Mouse (Mus musculus): ENCODE measurements around the gene Tmem150c. TPM values are rescaled to one million over a fixed set of nuclear protein-coding genes. Genes with fewer than 3 reads are reported as not detected.

Gene Tmem150c
- polyA plus RNA-seq, 1 experiment from 2014 or later = 31.9 TPM

DNA sequence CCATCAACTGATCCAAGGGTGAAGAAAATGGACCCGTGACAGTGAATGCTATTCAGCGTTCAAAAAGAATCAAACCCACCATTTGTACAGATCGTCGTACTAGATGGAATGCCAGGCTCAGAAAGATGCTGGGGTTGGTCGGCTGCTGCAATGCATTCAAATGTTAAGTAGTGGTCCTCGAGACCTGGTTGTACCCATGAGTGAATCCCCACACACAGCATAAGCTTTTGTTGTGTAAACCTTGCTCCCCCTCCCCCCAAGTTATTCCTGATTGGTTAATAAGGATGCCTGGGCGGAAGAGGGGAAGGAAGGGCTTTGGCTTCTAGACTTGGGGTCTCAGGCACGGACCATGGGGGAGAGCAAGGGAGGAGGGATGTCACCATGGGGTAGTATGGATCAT is 40.3 kb downstream of the Tmem150c start:
- H3K36me3 ChIP-seq (ENCODE audit: control insufficient read depth, insufficient read depth) = no peaks in the 10 kb centered on the region
- H3K4me3 ChIP-seq (replicated peaks; ENCODE audit: low read length) = no peak overlapping the region
- WGBS = 44% methylated on average over 8 of the region's 8 CpGs

DNA sequence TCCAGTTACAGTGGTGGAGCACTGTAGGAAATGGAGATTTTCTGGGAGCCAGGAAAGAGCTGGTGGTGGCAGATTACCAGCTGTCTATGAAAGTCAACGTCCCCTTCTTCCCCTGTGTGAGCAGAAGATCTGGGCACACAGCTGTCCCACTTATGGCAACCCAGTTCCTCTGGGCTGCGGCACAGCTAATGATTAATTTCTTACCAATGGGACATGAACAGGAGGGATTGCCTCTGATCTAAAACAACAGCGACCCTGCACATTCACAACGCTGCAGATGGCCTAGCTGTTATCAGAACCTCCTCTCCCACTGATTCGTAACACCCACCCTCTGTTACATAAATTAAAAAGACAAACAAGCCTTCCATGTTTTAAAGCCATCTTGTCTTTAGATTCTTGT is 46.2 kb downstream of the Tmem150c start:
- Histone ChIP-seq H3K27ac (ENCODE audit: low read length) (peak overlapping the region; percentile 79), H3K9ac (replicated peaks; ENCODE audit: low read depth, low read length) (no peak overlapping the region), H3K27me3 (replicated peaks; ENCODE audit: control insufficient read depth, insufficient read depth, low read length) (no peaks in the 10 kb centered on the region), H3K36me3 (ENCODE audit: control insufficient read depth, insufficient read depth) (no peaks in the 10 kb centered on the region), H3K4me1 (replicated peaks; ENCODE audit: control insufficient read depth, insufficient read depth, low read length) (peaks cover 29% of the 10 kb centered on the region), H3K9me3 (ENCODE audit: control insufficient read depth, low read length) (no peaks in the 10 kb centered on the region), H3K4me2 (ENCODE audit: low read length) (no peak overlapping the region), H3K4me3 (replicated peaks; ENCODE audit: low read length) (no peak overlapping the region)
- WGBS = 29% methylated on average over 5 of the region's 5 CpGs
- no peak for ATAC-seq

More for the DNA sequence above, 40.3 kb downstream of the Tmem150c start:
- no peaks in the 10 kb centered on the region for H3K9me3 ChIP-seq (ENCODE audit: control insufficient read depth, low read length)
- no peak overlapping the region; the same call in 1 of the 2 replicates for H3K27ac ChIP-seq (ENCODE audit: low read length)
- H3K4me1 ChIP-seq (replicated peaks; ENCODE audit: control insufficient read depth, insufficient read depth, low read length) = peaks cover 14% of the 10 kb centered on the region
- no peak overlapping the region for H3K9ac ChIP-seq (replicated peaks; ENCODE audit: low read depth, low read length)
- no peak for ATAC-seq
- H3K27me3 ChIP-seq (replicated peaks; ENCODE audit: control insufficient read depth, insufficient read depth, low read length) = no peaks in the 10 kb centered on the region
- H3K4me2 ChIP-seq (ENCODE audit: low read length) = no peak overlapping the region

DNA sequence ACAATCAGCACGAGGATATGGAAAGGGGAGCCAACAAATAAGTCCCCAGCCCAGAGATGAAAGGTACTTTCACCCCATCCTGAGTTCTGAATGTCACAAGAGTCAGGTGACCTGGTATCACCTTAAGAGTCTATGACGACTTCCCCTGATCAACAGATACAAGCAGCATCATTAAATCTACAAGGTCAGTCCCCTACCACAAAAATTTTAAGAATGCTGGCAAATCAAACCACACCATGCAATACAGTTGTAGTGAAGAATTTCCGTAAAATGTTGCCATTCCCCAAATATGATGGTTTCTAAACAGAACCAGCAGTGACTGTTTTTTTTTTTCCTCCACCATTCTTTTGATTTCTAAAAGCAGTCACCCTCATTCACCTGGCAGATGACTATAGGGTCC is 49.0 kb downstream of the Tmem150c start:
- Histone ChIP-seq H3K36me3 (ENCODE audit: control insufficient read depth, insufficient read depth) (no peaks in the 10 kb centered on the region), H3K9me3 (ENCODE audit: control insufficient read depth, low read length) (no peaks in the 10 kb centered on the region), H3K27me3 (replicated peaks; ENCODE audit: control insufficient read depth, insufficient read depth, low read length) (no peaks in the 10 kb centered on the region), H3K4me2 (ENCODE audit: low read length) (no peak overlapping the region), H3K4me3 (replicated peaks; ENCODE audit: low read length) (no peak overlapping the region), H3K4me1 (replicated peaks; ENCODE audit: control insufficient read depth, insufficient read depth, low read length) (peaks cover 29% of the 10 kb centered on the region), H3K9ac (replicated peaks; ENCODE audit: low read depth, low read length) (no peak overlapping the region), H3K27ac (ENCODE audit: low read length) (peak overlapping the region; percentile 96; the same call in 1 of the 2 replicates)
- WGBS = 80% methylated on average over 3 of the region's 3 CpGs
- ATAC-seq = no peak

DNA sequence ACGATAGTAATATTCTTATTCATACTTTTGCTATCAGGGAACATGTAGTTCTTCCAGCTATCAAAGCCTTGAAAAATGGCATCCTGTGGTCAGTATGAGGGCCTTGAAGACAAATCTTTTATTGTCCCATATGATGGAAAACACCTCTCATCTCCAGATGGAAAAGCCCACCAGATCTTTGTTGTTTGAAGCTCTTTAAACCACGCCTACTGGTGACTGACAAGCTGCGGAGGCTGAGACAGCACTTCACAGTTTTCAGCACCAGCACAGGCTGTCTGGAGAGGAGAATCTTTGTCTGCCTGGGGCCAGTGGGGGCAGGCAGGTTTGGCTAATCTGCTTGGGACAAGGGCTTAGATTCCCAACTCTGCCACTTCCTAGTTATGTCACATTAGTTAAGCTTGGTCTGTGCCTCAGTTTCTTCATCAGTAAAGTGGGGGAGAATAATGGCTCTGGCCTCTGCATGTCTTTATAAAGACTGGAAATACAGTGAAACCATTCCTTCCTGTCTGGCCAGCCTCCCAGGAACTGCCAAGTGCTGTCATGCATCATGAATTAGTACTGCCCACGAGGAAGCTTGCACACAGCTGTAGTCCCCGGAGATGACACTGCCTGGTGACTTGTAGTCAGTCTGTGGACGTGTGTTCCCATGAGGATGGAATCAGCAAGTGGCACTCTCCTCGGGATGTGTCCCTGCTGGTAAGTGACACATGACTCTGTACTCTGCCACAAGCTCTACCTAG is 49.9 kb downstream of the Tmem150c start:
- WGBS = 45% methylated on average over 7 of the region's 7 CpGs
- peak; percentile 44 for ATAC-seq

DNA sequence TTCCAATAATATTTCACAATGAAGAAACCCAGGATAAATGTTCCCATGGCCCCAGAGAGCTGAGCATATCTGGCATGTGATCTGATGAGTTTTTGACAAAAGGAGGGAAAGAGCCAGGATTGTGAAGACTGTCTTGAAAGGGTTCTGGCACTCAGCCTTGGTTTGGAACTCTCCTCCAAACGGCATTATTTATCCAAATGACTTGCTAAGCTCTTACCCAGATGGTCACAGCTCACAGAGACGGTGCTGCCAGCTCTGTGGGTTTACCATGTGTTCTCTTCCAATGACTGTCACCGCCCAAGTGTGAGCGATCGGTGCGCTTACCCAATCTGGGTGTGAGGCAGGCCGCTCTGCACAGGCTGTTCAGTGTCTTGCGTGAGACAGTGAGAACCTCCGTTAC is 50.7 kb downstream of the Tmem150c start:
- H3K27ac ChIP-seq (ENCODE audit: low read length) = peak overlapping the region; percentile 96
- ATAC-seq = peak; percentile 97
- peaks cover 24% of the 10 kb centered on the region for H3K4me1 ChIP-seq (replicated peaks; ENCODE audit: control insufficient read depth, insufficient read depth, low read length)
- no peaks in the 10 kb centered on the region for H3K9me3 ChIP-seq (ENCODE audit: control insufficient read depth, low read length)
- H3K4me3 ChIP-seq (replicated peaks; ENCODE audit: low read length) = no peak overlapping the region
- no peaks in the 10 kb centered on the region for H3K36me3 ChIP-seq (ENCODE audit: control insufficient read depth, insufficient read depth)
- no peaks in the 10 kb centered on the region for H3K27me3 ChIP-seq (replicated peaks; ENCODE audit: control insufficient read depth, insufficient read depth, low read length)
- WGBS = 44% methylated on average over 9 of the region's 9 CpGs
- H3K9ac ChIP-seq (replicated peaks; ENCODE audit: low read depth, low read length) = no peak overlapping the region
- no peak overlapping the region for H3K4me2 ChIP-seq (ENCODE audit: low read length)

More for the DNA sequence above, 49.9 kb downstream of the Tmem150c start:
- no peak overlapping the region for H3K4me3 ChIP-seq (replicated peaks; ENCODE audit: low read length)
- H3K9ac ChIP-seq (replicated peaks; ENCODE audit: low read depth, low read length) = no peak overlapping the region
- H3K27ac ChIP-seq (ENCODE audit: low read length) = peak overlapping the region; percentile 96
- H3K27me3 ChIP-seq (replicated peaks; ENCODE audit: control insufficient read depth, insufficient read depth, low read length) = no peaks in the 10 kb centered on the region
- peaks cover 29% of the 10 kb centered on the region for H3K4me1 ChIP-seq (replicated peaks; ENCODE audit: control insufficient read depth, insufficient read depth, low read length)
- no peaks in the 10 kb centered on the region for H3K36me3 ChIP-seq (ENCODE audit: control insufficient read depth, insufficient read depth)
- H3K9me3 ChIP-seq (ENCODE audit: control insufficient read depth, low read length) = no peaks in the 10 kb centered on the region
- H3K4me2 ChIP-seq (ENCODE audit: low read length) = no peak overlapping the region

DNA sequence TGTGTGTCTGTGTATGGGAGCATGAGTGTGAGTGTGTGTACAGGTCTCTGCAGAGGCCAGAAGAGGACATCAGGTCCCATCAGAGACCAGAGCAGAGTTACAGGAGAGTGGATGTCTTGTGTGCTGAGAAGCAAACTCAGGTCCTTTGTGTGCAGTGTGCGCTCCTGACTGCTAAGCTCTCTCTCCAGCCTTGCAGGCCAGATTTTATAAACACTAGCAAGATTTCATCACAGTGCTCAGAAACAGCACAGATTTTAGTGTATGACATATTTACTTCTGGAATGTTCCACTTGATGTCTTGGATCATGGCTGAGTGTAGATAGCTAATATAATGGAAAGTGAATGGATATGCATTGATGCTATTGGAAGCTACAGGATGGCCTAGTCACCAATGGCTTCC is 57.2 kb downstream of the Tmem150c start:
- H3K9ac ChIP-seq (replicated peaks; ENCODE audit: low read depth, low read length) = no peak overlapping the region
- ATAC-seq = no peak
- H3K4me1 ChIP-seq (replicated peaks; ENCODE audit: control insufficient read depth, insufficient read depth, low read length) = no peaks in the 10 kb centered on the region
- H3K36me3 ChIP-seq (ENCODE audit: control insufficient read depth, insufficient read depth) = no peaks in the 10 kb centered on the region
- H3K4me3 ChIP-seq (replicated peaks; ENCODE audit: low read length) = no peak overlapping the region
- H3K4me2 ChIP-seq (ENCODE audit: low read length) = no peak overlapping the region
- H3K9me3 ChIP-seq (ENCODE audit: control insufficient read depth, low read length) = no peaks in the 10 kb centered on the region
- H3K27ac ChIP-seq (ENCODE audit: low read length) = no peak overlapping the region
- no peaks in the 10 kb centered on the region for H3K27me3 ChIP-seq (replicated peaks; ENCODE audit: control insufficient read depth, insufficient read depth, low read length)
- 88% methylated on average over 1 of the region's 1 CpGs for WGBS

DNA sequence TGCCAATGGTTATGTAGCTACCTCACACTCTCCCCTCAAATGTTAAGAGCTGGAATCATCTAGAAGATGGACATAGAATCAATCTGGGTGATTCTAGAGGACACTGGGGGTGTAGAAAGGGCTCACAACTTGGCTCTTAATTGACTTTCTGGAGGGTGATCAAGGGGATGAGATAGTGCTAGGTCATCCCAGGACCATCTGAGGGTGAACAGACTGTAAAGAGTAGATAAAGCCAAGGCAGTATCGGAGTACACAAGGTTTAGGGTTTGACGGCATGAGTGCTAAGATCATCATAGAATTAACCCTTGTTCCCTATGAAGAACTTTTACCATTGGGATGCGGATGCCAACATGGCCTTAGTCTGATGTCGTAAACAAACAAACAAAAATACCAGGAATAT is 61.6 kb downstream of the Tmem150c start:
- Histone ChIP-seq H3K4me2 (ENCODE audit: low read length) (no peak overlapping the region), H3K4me3 (replicated peaks; ENCODE audit: low read length) (no peak overlapping the region)
- over 99% methylated on average over 4 of the region's 4 CpGs for WGBS

DNA sequence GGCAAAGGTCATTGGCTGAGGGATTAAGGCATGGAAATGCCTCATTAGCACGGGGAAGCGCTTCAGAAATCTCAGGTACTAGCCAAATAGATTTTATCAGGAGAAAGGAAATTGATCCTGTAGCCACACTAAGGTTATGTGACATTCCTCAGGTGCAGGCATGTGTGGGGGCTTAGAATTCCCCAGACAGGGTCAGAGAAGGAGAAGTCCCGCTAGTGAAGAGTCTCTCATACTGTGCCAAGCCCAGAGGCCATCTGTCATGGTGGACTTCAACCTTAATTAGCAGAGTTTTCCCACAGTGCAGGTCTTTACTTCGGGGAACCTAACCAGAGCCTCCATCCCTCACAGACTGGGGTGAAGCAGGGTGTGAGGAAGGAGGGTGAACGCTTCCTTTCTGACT is 62.7 kb downstream of the Tmem150c start:
- WGBS = 74% methylated on average over 5 of the region's 5 CpGs
- H3K4me2 ChIP-seq (ENCODE audit: low read length) = no peak overlapping the region
- H3K9me3 ChIP-seq (ENCODE audit: control insufficient read depth, low read length) = no peaks in the 10 kb centered on the region
- no peaks in the 10 kb centered on the region for H3K36me3 ChIP-seq (ENCODE audit: control insufficient read depth, insufficient read depth)
- peaks cover under 1% of the 10 kb centered on the region; the same call in 1 of the 2 replicates for H3K4me1 ChIP-seq (replicated peaks; ENCODE audit: control insufficient read depth, insufficient read depth, low read length)
- no peak overlapping the region for H3K9ac ChIP-seq (replicated peaks; ENCODE audit: low read depth, low read length)
- H3K4me3 ChIP-seq (replicated peaks; ENCODE audit: low read length) = no peak overlapping the region
- H3K27ac ChIP-seq (ENCODE audit: low read length) = no peak overlapping the region
- no peaks in the 10 kb centered on the region for H3K27me3 ChIP-seq (replicated peaks; ENCODE audit: control insufficient read depth, insufficient read depth, low read length)
- no peak for ATAC-seq

More for the DNA sequence above, 61.6 kb downstream of the Tmem150c start:
- no peaks in the 10 kb centered on the region for H3K9me3 ChIP-seq (ENCODE audit: control insufficient read depth, low read length)
- no peak for ATAC-seq
- H3K27me3 ChIP-seq (replicated peaks; ENCODE audit: control insufficient read depth, insufficient read depth, low read length) = no peaks in the 10 kb centered on the region
- no peak overlapping the region for H3K27ac ChIP-seq (ENCODE audit: low read length)
- no peak overlapping the region for H3K9ac ChIP-seq (replicated peaks; ENCODE audit: low read depth, low read length)
- no peaks in the 10 kb centered on the region for H3K36me3 ChIP-seq (ENCODE audit: control insufficient read depth, insufficient read depth)
- H3K4me1 ChIP-seq (replicated peaks; ENCODE audit: control insufficient read depth, insufficient read depth, low read length) = no peaks in the 10 kb centered on the region

DNA sequence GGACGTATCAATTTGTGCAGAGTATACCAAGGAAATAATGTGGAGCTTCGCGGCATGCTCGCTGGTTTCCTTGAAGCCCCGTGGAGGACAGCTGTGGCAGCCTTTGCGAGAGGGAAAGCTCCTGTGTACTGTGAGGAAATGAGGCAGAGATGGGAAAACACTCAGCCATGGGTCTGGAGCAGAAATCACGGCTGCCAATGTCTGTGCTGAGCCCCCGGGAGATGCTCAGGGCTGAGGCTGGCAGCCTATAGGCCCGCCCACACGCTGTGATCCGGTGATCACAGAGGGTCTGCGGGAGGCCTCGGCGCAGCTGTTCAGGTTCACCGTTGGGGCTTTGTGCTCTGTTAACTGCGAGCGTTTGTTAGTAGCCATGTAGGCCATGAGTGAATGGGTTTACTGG is 68.0 kb downstream of the Tmem150c start:
- Histone ChIP-seq H3K4me1 (replicated peaks; ENCODE audit: control insufficient read depth, insufficient read depth, low read length) (peaks cover 16% of the 10 kb centered on the region), H3K9ac (replicated peaks; ENCODE audit: low read depth, low read length) (peak overlapping the region; percentile 48), H3K36me3 (ENCODE audit: control insufficient read depth, insufficient read depth) (no peaks in the 10 kb centered on the region), H3K4me2 (ENCODE audit: low read length) (peak overlapping the region; percentile 36), H3K4me3 (replicated peaks; ENCODE audit: low read length) (0 out of 2 replicates have a peak overlapping the region, but pooled peaks have one; percentile 1), H3K9me3 (ENCODE audit: control insufficient read depth, low read length) (no peaks in the 10 kb centered on the region), H3K27me3 (replicated peaks; ENCODE audit: control insufficient read depth, insufficient read depth, low read length) (no peaks in the 10 kb centered on the region), H3K27ac (ENCODE audit: low read length) (peak overlapping the region; percentile 76)
- peak; percentile 85 for ATAC-seq
- WGBS = 5% methylated on average over 17 of the region's 17 CpGs

Data from forebrain, embryonic 16.5 days (tissue).